Mouse (Mus musculus): ENCODE results near the gene Zwilch.
"Not testable (repeated sequence)": the region's sequence is repeated elsewhere in the genome, so short reads cannot be mapped to it uniquely, and the experiment has no call there.

Gene Zwilch

DNA sequence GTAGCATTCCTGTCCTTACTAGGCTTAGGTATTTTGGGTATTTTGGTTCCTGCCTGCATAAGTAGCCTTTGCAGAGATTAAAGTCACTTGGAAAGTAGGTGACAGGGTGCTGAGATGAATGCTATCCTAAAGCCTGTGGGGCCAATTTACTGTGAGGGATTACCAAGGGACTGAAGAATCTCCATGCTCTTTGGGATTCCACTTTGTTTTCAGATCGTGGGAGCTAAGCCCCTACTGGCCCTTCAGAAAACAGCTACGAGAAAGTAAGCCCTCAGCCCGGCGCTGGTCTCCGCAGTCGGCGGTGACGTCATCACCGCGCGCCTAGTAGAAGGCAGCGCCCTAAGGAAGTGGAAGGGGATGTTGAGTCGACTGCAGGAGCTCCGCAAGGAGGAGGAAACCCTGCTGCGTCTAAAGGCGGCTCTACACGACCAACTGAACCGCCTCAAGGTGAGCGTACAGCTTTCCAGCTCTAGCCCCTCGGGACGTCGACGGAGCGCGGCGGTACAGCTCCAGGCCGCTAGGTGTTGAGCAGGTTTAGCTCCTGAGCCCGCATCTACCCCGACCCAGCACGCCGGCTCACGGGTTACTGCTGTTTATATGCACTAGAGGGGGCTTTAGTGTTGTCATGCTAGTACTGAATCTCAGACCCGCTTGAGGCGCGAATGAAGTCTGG lies 6.2 kb upstream of the Zwilch start, which contains the start of gene Snapc5:
Gene Snapc5 (plus strand): TSS at position 301 of the 673 bp plus-strand sequence.
- DNase-seq = peak; percentile 86 to 89

DNA sequence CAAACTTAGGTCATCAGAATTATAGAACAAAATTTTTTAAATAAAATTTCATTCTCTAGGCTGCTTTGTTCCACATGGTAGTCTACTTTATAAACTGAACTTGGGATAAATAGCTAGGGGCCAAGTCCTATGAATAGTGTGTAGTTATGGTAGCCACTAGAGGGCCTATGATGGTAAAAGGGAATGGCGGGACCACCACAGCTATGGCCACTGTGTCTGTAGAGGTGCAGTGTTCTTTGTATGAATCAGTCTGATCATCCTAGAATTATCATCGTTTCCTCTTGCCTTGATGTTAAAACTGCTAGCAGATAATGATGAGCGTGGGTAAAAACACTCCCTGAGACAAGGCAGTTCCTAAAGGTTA lies 5.7 kb upstream of the Zwilch start:
- DNase-seq = no peak

DNA sequence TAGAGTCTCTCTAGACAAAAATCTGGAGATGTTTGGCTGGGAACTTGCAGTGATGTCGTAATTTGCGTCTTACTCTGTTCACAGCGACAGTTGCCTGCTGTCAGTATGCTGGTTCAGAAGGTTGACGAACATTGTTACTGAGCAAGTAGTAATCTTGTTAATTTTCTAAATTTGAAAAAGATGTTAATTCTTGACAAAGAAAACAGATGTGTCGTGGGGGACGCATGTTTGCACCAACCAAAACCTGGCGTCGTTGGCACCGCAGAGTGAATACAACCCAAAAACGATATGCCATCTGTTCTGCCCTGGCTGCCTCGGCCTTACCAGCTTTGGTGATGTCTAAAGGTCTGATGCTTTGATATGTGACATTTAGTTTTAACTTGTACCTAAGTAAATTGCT lies 2.5 kb upstream of the Zwilch start:
- DNase-seq = no peak

DNA sequence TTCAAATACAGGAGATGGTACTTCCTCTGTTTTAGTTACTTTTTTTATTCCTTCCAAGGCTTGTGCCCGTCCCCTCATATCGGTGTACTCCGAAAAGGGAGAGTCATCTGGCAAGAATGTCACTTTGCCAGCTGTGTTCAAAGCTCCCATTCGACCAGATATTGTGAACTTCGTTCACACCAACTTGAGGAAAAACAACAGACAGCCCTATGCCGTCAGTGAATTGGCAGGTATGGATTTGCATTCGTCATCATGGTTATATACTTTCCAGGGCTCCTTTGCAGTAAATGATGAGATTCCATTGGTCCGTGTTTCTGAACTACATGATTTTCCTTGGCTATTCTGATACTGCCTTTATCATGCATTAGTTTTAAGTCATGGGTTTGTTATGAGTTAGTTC lies 1.9 kb upstream of the Zwilch start:
- no peak for DNase-seq

DNA sequence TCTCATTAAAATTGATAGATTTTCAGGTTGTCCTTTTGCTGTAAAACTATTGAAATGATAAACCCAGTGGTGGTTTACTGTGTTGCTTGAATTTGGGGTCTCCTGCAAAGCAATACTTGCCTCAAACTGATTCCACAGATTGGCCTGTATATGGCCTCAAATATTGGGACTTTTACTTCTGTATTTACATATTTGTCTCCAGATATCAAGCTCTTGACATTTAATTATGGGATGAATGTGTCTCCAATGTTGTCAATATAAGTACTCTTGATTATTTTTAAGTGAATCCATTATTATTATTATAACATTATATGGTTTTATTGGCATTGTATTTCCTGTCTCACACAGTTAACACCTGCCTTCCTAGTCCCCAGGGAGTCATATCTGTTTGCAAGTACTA lies 1.4 kb upstream of the Zwilch start:
- DNase-seq = no peak

DNA sequence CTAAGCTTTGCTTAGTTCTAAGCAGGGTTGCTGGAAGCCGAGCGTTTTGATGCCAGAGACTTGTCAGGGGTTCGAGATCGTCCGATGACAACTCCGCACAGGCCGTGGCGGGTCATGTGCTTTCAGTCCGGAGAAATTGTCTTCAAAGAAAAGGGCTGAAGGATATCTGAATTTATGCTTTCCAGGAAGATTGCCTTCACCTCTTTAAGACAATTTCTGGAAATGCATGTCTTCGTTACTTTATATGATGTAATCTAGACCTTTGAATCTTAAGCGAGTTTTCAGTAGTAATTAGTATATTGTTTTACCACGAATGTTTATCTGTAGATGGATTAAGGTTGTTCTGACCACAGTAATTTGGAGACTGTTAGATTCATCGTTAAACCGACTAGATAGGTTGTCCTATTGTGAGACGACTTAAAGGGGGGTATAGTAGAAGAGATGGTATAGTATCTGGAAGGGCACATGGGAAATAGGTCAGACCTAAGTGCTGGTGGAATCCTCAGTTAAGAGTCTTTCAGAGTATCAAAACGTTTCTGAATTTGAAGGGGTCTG lies 839 bp upstream of the Zwilch start:
- DNase-seq = no peak

DNA sequence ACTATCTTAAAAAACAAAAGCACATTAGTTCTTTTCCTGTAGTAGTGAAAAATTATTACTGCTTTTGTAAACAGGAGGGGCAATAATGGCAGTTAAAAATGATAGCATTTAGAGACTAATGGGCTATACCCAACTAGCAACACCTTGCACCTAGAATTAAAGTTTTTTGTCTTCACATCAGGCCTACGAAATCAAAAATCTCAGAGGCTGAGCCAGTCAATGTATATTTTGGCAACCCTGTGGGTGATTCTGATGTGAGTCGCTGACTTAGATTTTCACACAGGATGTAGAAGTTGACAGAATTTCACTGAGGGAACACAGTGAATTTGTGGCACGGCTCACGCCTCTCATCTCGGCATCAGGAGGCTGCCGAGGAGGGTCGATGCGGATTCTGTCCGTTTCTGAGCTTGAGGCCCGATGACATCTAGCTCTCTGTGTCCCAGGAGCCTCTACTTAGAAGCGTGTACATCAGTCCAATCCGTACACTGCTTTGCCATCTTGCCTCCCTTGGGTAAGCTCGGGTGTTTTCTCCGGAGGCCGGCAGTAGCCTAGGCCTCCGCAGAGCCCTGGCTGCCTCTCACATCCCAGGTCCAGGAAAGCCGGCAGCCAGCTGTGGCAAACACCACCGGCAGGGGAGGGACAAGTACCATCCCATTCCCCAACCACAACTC lies 624 bp downstream of the Zwilch start:
- DNase-seq = no peak

DNA sequence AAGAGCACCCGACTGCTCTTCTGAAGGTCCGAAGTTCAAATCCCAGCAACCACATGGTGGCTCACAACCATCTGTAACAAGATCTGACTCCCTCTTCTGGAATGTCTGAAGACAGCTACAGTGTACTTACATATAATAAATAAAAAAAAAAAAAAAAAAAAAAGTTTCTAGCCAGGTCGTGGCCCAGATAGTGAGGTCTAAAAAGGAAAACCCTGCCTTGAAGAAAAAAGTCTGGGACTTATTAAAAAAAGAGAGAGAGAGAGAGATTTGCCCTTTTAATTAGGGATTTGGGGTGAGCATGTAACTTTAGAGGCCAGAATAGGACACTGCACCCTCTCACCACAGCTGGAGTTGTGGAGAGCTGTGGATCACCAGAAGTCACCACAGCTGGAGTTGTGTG lies 2.9 kb downstream of the Zwilch start:
- DNase-seq = not testable (repeated sequence)

DNA sequence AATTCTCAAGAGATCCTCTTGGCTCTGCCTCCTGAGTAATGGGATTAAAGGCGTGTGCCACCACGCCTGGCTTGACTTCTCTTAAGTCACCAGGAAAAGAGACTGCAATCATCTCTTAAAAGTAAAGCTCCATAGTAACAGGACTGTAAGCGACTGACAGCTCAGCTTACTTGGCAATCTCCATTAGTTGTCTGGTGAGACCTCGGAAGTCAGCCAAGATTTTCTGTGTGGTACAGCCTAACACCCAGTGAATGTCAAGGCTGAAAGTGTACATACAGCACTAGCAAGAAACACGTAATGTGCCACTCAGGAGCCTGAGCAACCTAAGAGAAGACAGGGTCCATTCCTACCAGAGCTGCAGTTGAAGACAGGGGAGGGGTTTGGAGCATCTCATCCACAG lies 12.4 kb downstream of the Zwilch start:
- DNase-seq = no peak

DNA sequence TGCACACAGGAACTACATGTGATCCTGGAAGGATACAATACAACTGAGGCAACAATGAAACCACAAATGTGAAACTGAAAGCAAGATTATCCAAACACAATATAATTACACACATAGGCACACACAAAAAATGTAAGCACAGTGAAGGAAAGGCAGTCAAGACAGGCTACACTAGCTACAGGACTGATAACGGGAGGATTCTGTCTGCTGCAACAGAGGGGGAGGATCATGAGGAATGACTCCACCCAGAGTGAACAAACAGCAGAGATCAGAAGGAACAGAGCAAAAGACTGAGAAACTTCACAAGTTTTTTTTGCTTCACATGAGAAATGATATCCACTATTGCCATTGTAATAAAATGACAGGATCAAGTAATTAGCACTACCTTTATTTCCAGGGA lies 16.3 kb downstream of the Zwilch start:
- no peak for DNase-seq

DNA sequence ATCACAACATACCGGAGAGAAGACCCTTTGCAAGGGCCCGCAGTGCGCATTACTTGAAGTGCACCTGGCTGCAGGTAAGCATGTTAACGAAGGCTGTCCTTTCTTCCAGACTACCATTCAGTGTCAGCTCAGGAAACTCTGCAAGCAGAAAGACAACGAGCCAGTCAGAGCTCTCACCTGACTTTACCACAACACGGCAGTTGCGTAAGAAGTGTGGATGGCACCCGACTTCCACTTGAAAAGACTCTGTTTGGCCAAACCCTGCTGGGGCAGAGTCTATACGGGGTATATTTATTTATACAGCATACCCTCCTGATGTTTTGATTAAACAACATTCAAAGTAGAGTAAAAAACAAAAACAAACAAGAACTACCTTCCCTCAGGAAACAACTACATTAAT lies 33.0 kb downstream of the Zwilch start:
- no peak for DNase-seq

DNA sequence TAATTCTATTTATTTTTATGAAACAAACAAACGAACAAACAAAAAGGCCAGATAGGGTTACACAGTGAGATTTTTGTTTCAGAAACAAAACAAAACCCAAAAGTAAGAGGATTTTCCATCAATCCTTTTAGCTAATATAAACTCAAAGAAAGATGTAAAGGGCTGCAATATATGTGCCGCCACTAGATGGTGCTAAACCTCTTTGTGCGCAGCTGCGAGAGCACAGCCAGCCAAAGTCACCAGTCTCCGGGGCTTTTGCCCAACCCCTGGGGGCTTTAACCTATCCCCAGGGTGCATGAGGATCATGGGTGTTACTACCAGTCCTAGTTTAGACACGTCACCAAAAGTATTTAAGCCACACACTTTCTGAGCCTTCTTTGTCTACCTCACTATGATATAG lies 34.0 kb downstream of the Zwilch start:
- peak; percentile 28 to 67 for DNase-seq

DNA sequence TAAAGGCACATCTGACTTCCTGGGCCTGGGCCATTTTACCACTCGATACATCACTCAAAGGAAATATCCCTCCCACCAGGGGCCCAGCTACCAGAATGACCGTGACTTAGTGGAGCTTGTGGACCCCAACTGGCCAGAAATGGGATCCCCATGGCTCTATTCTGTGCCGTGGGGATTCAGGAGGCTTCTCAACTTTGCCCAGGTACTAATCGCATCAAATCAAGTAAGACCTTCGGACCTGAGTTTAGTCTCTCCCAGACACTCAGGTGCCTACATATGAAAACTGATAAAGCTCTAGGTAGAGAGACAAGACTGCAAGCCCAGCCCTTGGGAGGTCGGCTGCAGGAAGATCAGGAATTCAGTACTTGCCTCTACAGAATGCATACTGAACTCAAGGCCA lies 41.3 kb downstream of the Zwilch start:
- DNase-seq = no peak

DNA sequence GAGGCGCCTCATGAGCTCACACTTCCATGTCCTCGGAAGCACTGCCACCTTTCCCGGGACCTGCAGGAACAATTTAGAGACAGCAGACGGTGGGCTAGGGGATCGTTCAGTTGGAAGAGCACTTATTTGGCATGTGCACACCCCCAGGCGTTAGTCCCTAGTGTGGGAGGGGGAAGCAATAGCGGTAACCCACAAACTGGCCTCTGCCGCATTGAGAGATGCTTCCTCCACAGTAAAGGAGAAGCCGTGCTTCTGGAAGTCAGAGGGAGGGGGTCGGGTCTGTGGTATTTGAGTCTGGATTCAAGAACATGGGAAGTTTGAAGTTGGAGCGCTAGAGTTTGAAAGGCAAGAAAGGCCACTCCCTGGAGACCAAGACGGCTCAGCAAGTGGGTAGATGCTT lies 46.8 kb downstream of the Zwilch start:
- DNase-seq = no peak

DNA sequence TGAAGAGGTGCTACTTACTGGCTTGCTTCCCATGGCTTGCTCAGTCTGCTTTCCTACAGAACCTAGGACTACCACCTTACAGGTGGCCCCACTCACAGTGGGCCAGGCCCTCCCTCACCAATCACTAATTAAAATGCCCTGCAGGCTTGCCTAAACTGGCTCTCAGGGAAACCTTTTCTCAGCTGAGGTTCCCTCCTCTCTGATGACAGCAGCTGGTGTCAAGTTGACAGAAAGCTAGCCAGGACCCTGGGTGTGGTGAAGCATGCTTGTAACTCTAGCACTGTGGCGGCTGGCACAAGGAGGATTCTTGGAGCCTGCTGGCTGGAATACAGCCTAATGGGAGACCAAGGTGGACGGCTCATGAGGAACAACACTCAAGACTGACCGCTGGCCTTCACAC lies 47.6 kb downstream of the Zwilch start:
- DNase-seq = no peak

DNA sequence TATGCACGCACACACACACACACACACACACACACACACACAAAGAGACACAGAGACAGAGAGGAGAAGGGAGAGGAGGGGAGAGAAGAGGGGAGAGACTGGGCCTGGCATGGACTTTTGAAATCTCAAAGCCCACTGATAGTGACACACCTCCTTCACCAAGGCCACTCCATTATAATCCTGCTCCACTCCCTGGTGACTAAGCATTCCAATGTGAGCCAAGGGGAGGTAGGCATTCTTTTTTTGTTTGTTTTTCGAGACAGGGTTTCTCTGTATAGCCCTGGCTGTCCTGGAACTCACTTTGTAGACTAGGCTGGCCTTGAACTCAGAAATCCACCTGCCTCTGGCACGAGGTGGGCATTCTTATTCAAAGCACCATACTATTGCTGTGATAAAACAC lies 48.1 kb downstream of the Zwilch start:
- DNase-seq = not testable (repeated sequence)

DNA sequence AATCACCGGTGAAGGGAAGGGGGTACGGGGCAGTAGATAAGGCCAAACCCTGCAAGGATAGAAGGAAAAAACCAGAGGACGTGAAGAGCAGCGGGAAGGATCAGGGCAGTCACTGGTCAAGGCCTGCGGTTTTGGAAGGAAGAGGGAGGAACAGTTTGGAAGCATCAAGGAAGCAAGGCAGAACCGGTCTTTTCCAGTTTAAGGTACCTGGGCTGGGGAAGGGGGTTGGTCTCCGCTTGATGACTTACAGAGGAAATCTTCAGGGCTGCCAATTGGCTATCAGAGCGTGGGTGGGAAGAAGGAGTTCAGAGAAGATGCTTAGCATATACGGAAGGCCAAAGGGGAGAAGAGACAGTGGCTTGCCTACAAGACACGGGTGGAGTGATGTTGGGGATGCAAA lies 50.3 kb downstream of the Zwilch start:
- no peak for DNase-seq

DNA sequence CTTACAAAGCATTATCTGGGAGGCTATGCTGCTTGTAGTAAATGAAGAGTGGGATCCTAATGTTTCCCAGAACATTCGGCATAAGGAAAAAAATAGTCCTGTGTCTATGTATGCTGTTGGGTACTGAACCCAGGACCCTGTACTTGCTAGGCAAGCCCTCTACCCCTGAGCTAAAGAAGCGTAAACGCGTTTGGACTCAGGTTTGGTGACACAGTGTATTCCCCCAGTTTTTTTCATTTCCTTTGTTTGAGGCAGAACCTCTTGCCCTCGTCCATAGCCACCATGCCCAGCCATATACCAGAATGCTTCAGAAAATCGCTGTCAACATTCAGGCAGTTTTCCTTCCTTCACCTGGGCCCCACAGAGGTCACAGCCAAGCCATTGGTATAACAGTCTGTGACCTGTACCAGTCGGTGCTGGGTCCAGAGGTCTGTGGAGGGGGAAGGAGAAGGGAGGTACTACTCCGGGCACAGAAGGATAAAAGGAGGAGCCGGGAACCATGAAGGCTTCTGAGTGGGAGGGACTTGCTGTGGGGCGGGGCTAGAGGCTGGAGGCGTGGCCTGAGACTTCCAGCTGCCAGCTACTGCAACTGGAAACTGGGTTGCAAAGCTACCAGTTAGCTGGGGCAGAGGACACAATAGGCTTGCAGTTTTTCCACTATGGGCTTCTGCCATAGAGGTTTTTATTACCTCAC lies 52.2 kb downstream of the Zwilch start:
- DNase-seq = peak; percentile 74 to 81

DNA sequence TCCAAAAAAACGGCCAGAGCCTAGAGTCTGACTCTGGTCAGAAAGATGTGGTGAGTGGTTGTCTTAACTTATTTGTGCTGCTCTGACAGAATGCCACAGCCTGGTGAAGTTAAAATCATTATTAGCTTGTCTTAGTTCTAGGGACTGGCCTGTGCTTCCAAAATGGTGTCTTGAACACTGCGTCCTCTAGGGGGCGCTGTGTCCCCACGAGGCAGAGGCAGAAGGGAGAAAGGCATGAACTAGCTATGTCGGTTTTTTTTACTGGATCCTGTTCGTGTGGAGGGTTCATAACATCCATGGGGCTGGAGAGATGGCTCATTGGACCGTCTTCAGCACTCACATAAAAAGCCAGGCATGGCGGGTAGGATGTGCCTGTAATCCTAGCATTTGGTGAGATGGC lies 53.0 kb downstream of the Zwilch start:
- DNase-seq = peak; percentile 41 to 55

DNA sequence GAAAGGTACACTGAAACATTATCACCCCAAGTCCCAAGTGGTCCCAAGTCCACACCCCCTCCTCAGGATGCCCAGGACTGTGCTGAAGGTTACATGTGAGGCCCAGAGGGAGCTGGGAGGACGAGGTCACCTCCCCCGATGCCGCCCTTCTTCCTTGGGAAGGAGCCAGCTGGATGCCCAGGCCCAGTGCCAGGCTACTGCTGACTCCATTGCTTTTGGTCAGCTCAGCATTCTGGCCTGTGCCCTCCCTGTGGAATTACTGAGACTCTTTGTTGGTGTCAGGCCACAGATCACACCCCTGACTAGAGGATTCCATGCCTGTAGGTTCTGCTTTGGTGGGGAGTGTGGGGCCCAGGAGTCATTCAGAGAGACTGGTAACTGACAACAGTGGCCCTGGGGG lies 56.0 kb downstream of the Zwilch start, which contains the start of gene Lctl:
Gene Lctl (plus strand): TSS at position 272 of the 400 bp plus-strand sequence.
- peak; percentile 70 to 74 for DNase-seq

DNA sequence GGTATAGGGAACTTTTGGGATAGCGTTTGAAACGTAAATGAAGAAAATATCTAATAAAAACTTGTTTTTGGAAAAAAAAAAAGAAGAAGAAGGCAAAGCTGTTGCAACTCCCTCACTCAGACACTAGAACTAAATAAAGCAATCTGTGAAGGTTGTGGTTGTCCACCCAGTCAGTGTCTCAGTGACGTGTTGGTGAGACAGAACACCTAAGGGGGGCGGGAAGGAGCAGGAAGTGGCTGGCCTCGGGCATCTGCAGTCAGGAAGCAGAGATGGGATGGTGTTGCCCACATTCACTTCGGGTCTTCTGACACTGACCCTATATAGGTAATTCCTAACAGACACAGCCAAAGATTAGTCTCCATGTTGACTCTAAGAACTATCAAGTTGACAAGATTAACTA lies 57.1 kb downstream of the Zwilch start:
- no peak for DNase-seq

DNA sequence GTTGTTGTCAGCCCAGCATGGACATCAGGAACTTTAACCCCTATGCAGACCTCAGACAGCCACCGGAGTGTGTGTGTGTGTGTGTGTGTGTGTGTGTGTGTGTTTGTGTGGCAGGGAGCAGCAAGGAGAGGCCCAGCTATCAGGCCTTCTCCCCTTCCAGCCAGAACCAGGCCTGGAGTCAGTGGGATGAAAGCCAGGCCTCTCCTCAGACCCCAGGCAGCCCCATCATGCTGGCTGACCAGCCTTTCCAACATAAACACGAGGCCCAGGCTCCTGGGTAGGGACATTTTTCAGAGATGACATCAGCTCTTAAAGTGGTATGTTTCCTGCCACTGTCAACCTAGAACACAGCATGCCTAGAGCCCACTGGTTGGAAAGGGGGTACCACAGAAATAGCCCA lies 58.3 kb downstream of the Zwilch start:
- DNase-seq = no peak

DNA sequence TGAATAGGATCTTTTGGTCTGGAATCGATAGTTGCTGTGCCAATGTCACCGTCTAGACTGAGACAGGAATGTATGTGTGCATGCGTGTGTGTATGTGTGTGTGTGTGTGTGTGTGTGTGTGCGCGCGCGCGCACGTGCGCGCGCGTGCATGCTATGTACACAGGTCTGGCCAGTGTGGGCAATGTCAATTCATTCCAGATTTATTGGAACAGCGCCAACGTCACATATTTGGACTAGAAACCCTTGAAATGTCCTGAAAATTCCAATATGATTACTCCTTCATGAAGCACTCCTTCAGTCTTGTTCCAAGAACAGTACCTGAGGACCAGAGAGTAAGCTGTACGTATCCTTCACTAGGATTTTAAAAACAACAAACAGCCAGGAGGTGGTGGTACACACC lies 62.4 kb downstream of the Zwilch start:
- DNase-seq = no peak

DNA sequence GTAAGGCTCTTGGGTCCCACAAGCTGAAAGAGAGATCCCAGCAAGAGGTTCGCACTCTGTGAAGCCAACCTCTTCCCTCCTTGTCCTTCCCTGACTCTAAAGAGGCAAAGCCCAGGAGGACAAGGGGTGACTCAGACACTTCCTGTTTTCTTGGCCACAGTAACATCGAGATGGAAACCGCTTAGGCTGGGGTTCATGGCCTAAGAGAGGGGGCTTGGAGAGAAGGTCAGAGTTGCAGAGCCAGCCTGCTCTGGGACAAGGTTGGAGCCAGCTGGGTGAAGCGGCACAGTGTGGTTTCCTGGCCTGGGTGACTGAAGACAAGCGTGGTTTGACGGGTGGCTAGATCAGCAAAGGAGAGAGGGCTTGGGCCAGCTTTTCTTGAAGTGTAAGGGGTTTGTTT lies 67.6 kb downstream of the Zwilch start:
- no peak for DNase-seq

All from kidney, adult 8-10 months (tissue).